Mouse (Mus musculus): Measurements from ENCODE around the gene Trmt11.

GRCm38 (mm10) chr10:30600094-30600534 is 435 bp downstream of the Trmt11 start:
- no peak for TF ChIP-seq CTCF (IDR thresholded peaks at IDR 0.05; ENCODE audit: insufficient read depth, low read length)
- TF ChIP-seq POLR2A (IDR thresholded peaks at IDR 0.05; ENCODE audit: borderline replicate concordance, extremely low read depth, low read depth, low read length): no peak
